Mouse (Mus musculus): ENCODE results near the gene Cdkn2b. TPM values are rescaled to one million over a fixed set of nuclear protein-coding genes. Genes with fewer than 3 reads are reported as not detected.

The Cdkn2b gene
- polyA plus RNA-seq (2015; fragmentation: Nextera tagmentation; extraction: Ambion mirVana), result 26.9 and 29.0 TPM in 2 replicates

DNA sequence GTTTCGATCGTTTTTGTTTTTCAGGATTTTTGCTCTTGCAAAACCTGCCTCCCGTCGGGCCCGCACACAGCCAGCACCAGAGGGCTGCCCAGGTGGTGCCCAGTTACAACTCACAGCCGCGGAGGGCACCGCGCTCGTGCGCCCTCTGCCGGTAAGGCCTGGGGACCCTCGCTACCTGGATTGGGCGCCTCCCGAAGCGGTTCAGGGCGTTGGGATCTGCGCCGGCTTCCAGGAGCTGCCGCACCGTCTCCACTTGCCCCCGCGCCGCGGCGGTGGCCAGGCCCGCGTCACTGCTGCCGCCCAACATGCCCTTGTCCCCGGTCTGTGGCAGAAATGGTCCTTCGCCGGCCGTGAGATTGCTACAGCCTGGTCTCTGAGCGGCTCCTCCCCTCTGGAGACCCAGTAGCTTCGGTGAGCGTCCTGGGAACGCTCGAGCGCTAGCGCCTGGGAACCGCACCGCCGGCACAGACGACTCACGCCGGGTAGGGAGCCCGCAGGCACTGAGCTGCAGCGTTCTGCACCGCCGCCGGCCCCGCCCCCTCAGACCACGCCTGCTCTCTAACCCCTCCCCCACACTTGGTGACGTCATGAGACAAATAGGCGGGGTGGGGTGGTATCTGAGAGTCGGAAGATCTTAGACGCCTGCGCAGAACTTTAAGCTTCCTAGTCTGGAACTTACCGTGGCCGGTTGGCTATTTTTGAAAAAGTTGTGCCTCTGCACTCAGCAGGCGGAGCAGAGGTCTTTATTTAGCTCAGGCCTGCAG is at the start of gene Cdkn2b:
TSS of gene Cdkn2b (minus strand) at position 549 of the 764 bp plus-strand sequence.
- H3K9me3 ChIP-seq (ENCODE audit: control insufficient read depth, low read length), result no peaks in the 10 kb centered on the region
- DNase-seq (ENCODE audit: low spot score), result peak; percentile 92
- WGBS, result under 1% methylated on average over 59 of the region's 61 CpGs
- peak within 1 kb of the TSS; percentile 97 for H3K4me2 ChIP-seq (replicated peaks; ENCODE audit: low read depth)
- peak within 1 kb of the TSS; percentile 59 for H3K9ac ChIP-seq (ENCODE audit: low read length)
- no peaks in the 10 kb centered on the region for H3K36me3 ChIP-seq (ENCODE audit: control insufficient read depth, insufficient read depth, low read length)
- ATAC-seq (ENCODE audit: low FRiP score, low TSS enrichment), result peak; percentile 95
- peak within 1 kb of the TSS; percentile 79 for H3K27ac ChIP-seq (replicated peaks)
- peak within 1 kb of the TSS; percentile 60 for H3K4me3 ChIP-seq (ENCODE audit: low read depth, low read length)
- H3K27me3 ChIP-seq (ENCODE audit: control insufficient read depth, insufficient read depth, low read length), result peaks cover 16% of the 10 kb centered on the region
- H3K4me1 ChIP-seq (replicated peaks; ENCODE audit: control insufficient read depth, insufficient read depth), result no peaks in the 10 kb centered on the region
- TF ChIP-seq CTCF (IDR thresholded peaks at IDR 0.05; ENCODE audit: low read depth), result peak; percentile 87
- TF ChIP-seq EP300 (optimal IDR thresholded peaks at IDR 0.05), result no peak

DNA sequence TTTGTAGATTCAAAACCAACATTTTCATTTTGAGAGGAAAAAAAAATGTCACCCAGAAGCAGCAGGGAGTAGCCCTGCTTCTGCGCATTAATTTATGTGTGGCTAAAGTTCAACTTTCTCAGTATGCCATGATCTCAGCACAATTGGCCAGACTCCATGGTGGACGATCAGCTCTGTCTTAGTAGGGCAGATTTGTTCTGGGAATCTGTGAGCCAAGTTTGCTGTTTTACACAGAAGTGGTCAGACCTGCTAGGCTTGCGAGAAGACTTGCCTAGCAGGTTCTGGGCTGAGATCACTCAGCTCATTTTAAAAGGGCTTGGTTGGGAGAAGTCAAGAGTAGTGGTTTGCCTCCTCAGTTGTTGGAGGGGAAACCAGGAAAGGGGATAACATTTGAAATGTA is 49.5 kb upstream of the Cdkn2b start:
- ATAC-seq (ENCODE audit: low FRiP score, low TSS enrichment) (peak; percentile 87), DNase-seq (ENCODE audit: low spot score) (peak; percentile 54)
- H3K9me3 ChIP-seq (ENCODE audit: control insufficient read depth, low read length), result no peaks in the 10 kb centered on the region
- H3K4me3 ChIP-seq (ENCODE audit: low read depth, low read length), result no peak overlapping the region
- WGBS, result 23% methylated on average over 3 of the region's 3 CpGs
- H3K4me1 ChIP-seq (replicated peaks; ENCODE audit: control insufficient read depth, insufficient read depth), result peaks cover 4% of the 10 kb centered on the region; the same call in 1 of the 2 replicates
- H3K27ac ChIP-seq (replicated peaks), result peak overlapping the region; percentile 67
- no peaks in the 10 kb centered on the region for H3K36me3 ChIP-seq (ENCODE audit: control insufficient read depth, insufficient read depth, low read length)
- H3K4me2 ChIP-seq (replicated peaks; ENCODE audit: low read depth), result no peak overlapping the region
- no peak for TF ChIP-seq CTCF (IDR thresholded peaks at IDR 0.05; ENCODE audit: low read depth)
- peak; percentile 86 for TF ChIP-seq EP300 (optimal IDR thresholded peaks at IDR 0.05)
- H3K9ac ChIP-seq (ENCODE audit: low read length), result no peak overlapping the region
- H3K27me3 ChIP-seq (ENCODE audit: control insufficient read depth, insufficient read depth, low read length), result no peaks in the 10 kb centered on the region

DNA sequence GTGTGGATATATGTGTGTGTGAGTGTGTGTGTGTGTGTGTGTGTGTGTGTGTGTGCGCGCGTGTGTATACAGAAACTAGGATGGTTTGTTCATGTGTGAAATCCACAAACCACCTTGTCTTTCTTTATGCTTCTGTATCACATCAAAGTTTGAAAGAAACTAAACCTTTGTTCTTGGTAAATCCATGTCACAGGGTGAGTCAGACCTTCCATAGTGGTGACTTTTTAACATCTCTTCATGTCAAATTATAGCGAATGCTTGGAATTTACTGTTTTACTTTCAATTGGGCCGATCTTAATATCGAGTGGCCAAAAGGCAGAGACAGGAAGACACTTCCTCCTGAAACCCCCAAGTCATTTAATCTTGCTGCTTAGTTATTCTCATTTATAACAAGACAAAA is 48.7 kb upstream of the Cdkn2b start:
- H3K9me3 ChIP-seq (ENCODE audit: control insufficient read depth, low read length), result no peaks in the 10 kb centered on the region
- no peak overlapping the region for H3K4me3 ChIP-seq (ENCODE audit: low read depth, low read length)
- H3K4me1 ChIP-seq (replicated peaks; ENCODE audit: control insufficient read depth, insufficient read depth), result peaks cover 4% of the 10 kb centered on the region; the same call in 1 of the 2 replicates
- no peaks in the 10 kb centered on the region for H3K27me3 ChIP-seq (ENCODE audit: control insufficient read depth, insufficient read depth, low read length)
- WGBS, result 76% methylated on average over 6 of the region's 6 CpGs
- ATAC-seq (ENCODE audit: low FRiP score, low TSS enrichment) (no peak), DNase-seq (ENCODE audit: low spot score) (no peak)
- no peaks in the 10 kb centered on the region for H3K36me3 ChIP-seq (ENCODE audit: control insufficient read depth, insufficient read depth, low read length)
- peak overlapping the region; percentile 67 for H3K27ac ChIP-seq (replicated peaks)
- TF ChIP-seq EP300 (optimal IDR thresholded peaks at IDR 0.05) (no peak), CTCF (IDR thresholded peaks at IDR 0.05; ENCODE audit: low read depth) (no peak)
- H3K9ac ChIP-seq (ENCODE audit: low read length), result no peak overlapping the region
- no peak overlapping the region for H3K4me2 ChIP-seq (replicated peaks; ENCODE audit: low read depth)

DNA sequence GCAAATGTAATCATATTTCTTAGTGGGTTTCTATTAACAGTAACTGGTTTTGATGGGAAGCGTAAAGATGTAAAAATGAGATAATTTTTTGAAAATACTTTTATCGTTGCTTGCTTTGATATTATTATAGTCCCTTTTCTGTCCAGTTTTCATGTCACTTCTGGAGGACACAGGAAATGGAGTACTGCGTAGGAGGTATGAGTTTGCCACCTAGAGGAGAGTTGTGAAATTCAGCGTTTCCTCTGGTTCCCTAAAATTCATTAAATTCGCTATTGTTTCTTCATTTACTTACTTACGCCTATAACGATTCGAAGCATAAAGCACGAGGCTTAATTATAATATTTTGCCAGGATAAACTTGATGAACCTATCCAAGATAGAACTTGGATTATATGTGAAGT is 43.1 kb upstream of the Cdkn2b start:
- Histone ChIP-seq H3K27ac (replicated peaks) (no peak overlapping the region), H3K4me2 (replicated peaks; ENCODE audit: low read depth) (no peak overlapping the region), H3K9ac (ENCODE audit: low read length) (no peak overlapping the region), H3K9me3 (ENCODE audit: control insufficient read depth, low read length) (no peaks in the 10 kb centered on the region), H3K27me3 (ENCODE audit: control insufficient read depth, insufficient read depth, low read length) (no peaks in the 10 kb centered on the region), H3K36me3 (ENCODE audit: control insufficient read depth, insufficient read depth, low read length) (no peaks in the 10 kb centered on the region), H3K4me1 (replicated peaks; ENCODE audit: control insufficient read depth, insufficient read depth) (no peaks in the 10 kb centered on the region), H3K4me3 (ENCODE audit: low read depth, low read length) (no peak overlapping the region)
- DNase-seq (ENCODE audit: low spot score) (no peak), ATAC-seq (ENCODE audit: low FRiP score, low TSS enrichment) (no peak)
- TF ChIP-seq EP300 (optimal IDR thresholded peaks at IDR 0.05) (no peak), CTCF (IDR thresholded peaks at IDR 0.05; ENCODE audit: low read depth) (peak; percentile 62)
- WGBS, result 49% methylated on average over 9 of the region's 9 CpGs

DNA sequence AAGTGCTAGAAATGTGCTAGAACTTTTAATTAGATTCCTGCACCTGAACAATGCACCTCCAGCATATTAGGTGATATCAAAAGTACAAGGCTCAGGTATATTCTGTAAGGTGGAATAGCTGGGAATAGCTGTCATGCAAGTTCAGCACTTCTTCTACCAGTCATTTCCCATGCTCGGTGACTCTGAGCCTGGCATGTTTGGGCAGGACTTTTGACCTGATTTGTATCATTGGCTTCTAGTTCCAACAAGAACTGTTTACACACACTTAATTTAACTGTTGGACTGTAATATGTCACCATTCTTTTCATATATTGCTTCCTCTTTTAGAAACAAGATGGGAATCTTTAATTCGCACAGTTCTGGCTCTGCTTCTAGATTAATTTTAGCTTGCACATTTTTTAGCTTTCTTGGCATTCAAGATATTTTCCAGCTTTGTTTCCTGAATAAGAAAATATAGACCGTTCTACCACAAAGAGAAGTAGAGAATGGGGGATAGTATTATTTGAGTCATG is 42.3 kb upstream of the Cdkn2b start:
- Histone ChIP-seq H3K36me3 (ENCODE audit: control insufficient read depth, insufficient read depth, low read length) (no peaks in the 10 kb centered on the region), H3K9me3 (ENCODE audit: control insufficient read depth, low read length) (no peaks in the 10 kb centered on the region), H3K4me3 (ENCODE audit: low read depth, low read length) (no peak overlapping the region), H3K27ac (replicated peaks) (no peak overlapping the region), H3K9ac (ENCODE audit: low read length) (no peak overlapping the region), H3K27me3 (ENCODE audit: control insufficient read depth, insufficient read depth, low read length) (no peaks in the 10 kb centered on the region), H3K4me1 (replicated peaks; ENCODE audit: control insufficient read depth, insufficient read depth) (no peaks in the 10 kb centered on the region), H3K4me2 (replicated peaks; ENCODE audit: low read depth) (no peak overlapping the region)
- 60% methylated on average over 3 of the region's 3 CpGs for WGBS
- TF ChIP-seq EP300 (optimal IDR thresholded peaks at IDR 0.05) (no peak), CTCF (IDR thresholded peaks at IDR 0.05; ENCODE audit: low read depth) (no peak)
- DNase-seq (ENCODE audit: low spot score) (no peak), ATAC-seq (ENCODE audit: low FRiP score, low TSS enrichment) (no peak)

DNA sequence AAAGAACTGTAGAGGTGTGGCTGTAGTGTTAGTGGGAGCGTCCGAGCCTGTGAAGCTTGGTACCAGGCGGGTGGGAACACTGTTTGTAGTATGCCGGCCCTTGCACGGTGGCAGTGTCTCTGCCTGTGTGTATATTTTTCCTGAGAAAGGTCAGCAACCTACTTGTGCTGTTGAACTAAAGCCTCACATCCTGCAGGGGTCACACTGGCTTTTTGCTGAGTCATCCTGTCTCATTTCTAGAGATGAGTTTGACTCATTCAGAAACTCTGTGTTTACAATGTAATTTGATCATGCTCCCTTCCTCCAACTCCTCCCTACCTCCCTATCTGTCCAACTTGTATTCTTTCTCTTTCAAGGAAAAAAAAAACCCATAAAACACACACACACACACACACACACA is 40.6 kb upstream of the Cdkn2b start:
- ATAC-seq (ENCODE audit: low FRiP score, low TSS enrichment) (peak; percentile 79), DNase-seq (ENCODE audit: low spot score) (peak; percentile 30)
- Histone ChIP-seq H3K9me3 (ENCODE audit: control insufficient read depth, low read length) (no peaks in the 10 kb centered on the region), H3K36me3 (ENCODE audit: control insufficient read depth, insufficient read depth, low read length) (no peaks in the 10 kb centered on the region), H3K27ac (replicated peaks) (no peak overlapping the region), H3K4me1 (replicated peaks; ENCODE audit: control insufficient read depth, insufficient read depth) (no peaks in the 10 kb centered on the region), H3K4me3 (ENCODE audit: low read depth, low read length) (no peak overlapping the region), H3K9ac (ENCODE audit: low read length) (no peak overlapping the region), H3K4me2 (replicated peaks; ENCODE audit: low read depth) (no peak overlapping the region), H3K27me3 (ENCODE audit: control insufficient read depth, insufficient read depth, low read length) (no peaks in the 10 kb centered on the region)
- TF ChIP-seq CTCF (IDR thresholded peaks at IDR 0.05; ENCODE audit: low read depth) (0 out of 2 replicates have a peak, but pooled peaks have one; percentile 4), EP300 (optimal IDR thresholded peaks at IDR 0.05) (no peak)
- WGBS, result 15% methylated on average over 5 of the region's 5 CpGs

Measured in stomach, postnatal 0 days (tissue).